Mouse (Mus musculus) retina, embryonic 14.5 days (tissue): ENCODE measurements at regions not wholly inside any gene's neighbourhood (a gene's known extent, or its start where the extent isn't known, plus 50 kb on each side); places are given as distances from the start of the nearest gene placed in this dataset.

ENCODE experiments used
- DNase-seq: peaks from one replicate; pipeline ENCODE4 v3.0.0-alpha.2; 2015; ENCODE audit warnings: low spot score

DNA sequence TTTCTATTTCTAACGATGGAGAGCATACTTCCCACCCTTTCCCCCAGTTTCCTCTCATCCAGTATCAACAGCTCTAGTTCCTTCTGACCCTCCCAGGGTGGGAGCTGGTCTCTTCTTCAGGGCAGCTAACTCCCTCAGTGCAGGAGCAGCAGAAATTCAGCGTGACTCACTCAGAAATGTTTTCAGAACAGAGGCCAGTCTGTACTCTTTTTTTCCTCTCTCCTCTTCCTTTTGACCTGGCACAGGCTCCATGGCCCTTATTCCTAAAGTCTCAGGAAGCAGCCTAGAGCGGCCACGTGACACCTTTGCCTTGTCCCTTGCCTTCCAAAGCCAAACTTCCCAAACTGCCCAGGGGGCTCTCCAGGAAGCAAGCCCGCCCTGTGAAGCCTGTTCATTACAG, 55.4 kb downstream of the Pja1 start:
- DNase-seq = no peak

DNA sequence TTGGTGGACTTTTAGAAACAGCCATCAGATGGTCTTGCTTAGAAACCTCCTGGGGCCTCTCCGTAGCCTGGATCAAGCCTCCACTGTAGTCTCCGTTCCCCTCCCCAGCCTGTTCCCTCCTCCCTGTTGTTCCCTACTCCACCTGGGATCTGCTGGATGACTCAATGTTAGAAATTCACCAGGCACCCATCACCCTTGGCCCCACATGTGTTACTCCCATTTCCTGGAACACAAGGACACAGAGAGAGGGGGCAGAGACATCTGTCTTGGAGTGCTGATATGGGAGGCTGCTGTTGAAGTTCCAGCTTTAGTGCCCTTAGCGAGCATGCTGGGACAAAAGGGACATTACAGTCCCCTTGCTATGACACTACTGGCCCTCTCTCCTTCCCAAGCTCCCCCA, 60.1 kb downstream of the Pja1 start:
- no peak for DNase-seq

GRCm38 (mm10) chrX:99409858-99410257, 61.2 kb downstream of the Pja1 start:
- DNase-seq = no peak

- DNase-seq = no peak
These were observed 61.7 kb downstream of the Pja1 start for GRCm38 (mm10) chrX:99409331-99409730.

GRCm38 (mm10) chrX:99408804-99409203, 62.3 kb downstream of the Pja1 start:
- DNase-seq = no peak

GRCm38 (mm10) chrX:99405843-99406242, 65.2 kb downstream of the Pja1 start:
- no peak for DNase-seq

DNA sequence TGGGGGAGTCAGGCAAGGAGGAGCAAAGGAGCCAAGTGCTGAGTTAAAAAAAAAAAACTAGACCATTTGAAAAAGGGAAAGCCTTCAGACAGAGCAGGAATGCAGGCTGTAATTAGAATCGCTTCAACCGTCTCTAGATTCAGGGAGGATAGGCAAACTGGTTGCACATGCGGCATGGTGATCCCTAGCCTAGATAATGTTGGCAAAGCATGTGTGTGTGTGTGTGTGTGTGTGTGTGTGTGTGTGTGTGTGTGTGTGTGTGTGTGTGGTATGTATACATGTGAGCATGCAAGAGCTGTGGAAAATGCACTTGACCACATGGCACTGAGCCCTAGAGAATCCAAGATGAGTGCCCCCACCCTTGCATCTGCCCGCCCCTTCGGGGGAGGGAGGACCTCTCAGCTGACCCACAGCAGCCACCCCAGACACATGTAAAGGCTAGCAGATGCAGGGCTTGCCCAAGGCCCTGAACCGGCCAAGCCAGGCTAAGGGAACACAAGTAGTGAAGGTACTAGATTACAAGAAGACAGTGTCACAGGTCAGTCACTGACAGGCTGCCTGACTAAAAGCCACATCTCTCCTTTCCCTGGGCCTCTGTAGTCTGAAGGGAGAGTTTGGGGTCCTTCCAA, 67.4 kb downstream of the Pja1 start:
- no peak for DNase-seq

GRCm38 (mm10) chrX:99402841-99403520, 68.1 kb downstream of the Pja1 start:
- DNase-seq = peak; percentile 56

GRCm38 (mm10) chrX:99397344-99397743, 73.7 kb downstream of the Pja1 start:
- no peak for DNase-seq

DNA sequence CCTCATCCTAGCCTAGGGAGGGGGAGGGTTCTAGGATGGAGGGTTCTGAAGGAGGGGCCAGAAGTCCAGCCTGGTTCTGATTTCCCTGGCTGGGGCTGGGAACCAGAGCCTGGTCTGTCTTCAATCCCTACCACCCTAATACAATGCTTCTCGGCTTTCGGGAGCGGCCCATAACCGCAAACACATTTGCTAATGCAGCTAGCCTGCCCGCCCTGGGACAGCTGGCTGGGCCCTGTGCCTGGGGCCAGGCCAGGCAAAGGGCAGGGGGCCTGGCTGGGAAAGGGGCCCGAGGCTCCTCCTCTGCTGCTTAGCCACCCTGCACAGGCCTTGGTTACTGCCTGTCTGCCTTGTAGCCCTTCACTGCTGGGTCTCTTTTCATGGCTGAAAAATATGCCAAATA, 74.9 kb downstream of the Pja1 start:
- DNase-seq = no peak

DNA sequence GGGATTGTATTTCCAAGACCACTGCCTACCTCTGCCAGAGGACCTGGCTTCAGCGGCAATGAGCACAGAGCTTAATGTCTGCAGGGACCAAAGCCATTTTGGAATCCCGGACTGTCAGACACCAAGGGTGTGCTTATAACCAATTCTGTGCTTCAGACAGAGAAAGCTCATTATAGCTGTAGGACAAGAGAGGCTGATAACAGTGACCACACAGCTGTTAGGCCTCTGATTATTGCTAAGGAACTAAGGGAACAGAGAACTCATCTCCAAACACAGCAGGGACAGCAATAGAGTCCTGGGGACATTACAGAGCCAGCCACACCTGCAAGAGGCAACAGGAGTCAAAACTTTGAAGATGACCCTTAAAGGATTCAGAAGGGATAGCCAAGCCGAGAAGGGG, 76.0 kb downstream of the Pja1 start:
- DNase-seq = no peak

DNA sequence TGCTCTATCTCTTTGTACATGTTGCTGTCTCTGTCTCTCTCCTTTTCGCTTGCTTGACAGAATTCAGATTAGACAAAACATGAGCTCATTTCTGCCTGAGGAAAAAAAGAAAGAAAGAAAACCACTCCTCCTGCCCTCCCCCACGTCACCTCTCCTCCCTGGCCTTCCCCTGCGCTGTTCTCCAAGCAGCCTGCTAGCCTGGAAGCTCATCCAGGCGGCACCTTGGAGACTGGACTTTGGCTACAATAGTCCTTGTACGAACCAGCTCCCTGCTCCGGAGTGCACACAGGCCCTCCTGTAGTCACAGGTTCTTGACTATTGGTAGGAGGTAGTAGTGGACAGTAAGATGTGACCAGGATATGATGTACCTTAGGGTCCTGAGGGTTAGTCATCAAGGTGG, 79.4 kb downstream of the Pja1 start:
- no peak for DNase-seq

- no peak for DNase-seq
These were observed 80.6 kb downstream of the Pja1 start for GRCm38 (mm10) chrX:99390462-99390838.

DNA sequence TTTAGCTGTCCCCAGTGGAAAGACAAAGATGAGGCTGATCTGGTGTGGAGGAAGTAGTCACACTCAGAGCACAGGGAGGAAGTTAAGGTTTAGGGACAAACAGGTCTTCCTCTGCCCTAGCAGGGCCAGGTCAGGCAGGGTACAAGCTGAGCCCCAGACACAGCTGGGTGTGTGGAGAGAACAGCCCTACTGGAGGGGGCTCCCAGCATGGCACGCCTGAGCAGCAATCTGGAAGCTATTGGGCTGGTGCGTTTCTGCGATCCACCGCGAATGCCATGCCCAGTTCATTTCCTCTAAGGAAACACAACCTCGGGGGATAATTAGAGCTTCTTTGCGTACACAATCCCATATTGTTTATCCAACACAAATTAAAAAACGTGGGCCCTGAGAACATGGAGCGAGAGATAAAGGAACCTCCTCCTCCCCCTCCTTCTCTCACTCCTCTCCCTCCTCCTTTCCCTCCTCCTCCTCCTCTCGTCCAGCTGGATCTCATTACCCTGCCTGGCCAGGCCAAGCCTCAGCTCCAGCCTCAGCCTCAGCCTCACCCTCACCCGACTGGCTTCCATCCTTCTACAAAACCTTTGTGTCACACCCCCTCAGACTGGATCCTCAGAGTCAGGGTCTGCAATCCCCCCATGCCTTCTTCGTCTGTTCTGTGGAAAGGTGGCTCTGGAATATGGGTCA, 81.2 kb downstream of the Pja1 start:
- no peak for DNase-seq

- no peak for DNase-seq
These were observed 100.4 kb downstream of the Pja1 start for GRCm38 (mm10) chrX:99370711-99371110.

GRCm38 (mm10) chrX:99369258-99369900, 101.7 kb downstream of the Pja1 start:
- peak; percentile 13 for DNase-seq

DNA sequence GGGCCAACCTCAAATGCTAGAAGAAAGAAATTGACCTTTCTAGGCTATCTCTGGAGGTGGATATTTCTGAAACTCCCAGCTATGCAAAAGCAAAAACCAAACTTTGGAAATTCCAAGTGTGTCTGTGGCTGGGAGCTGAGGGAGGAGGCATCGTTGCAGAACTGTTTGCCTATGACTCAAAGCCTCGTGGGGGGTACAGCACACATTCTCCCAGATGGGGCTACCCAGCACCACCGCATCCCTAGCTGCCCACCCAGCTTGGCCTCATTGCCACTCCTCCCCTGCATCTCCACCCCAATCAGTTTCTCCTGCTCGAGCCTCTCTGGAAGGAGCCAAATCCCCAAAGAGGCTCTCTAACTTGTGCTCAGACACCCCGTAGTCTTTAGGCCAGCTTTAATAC, 107.0 kb downstream of the Pja1 start:
- DNase-seq = no peak

- peak; percentile 10 for DNase-seq
These were observed 110.8 kb downstream of the Pja1 start for GRCm38 (mm10) chrX:99360095-99360890.

- no peak for DNase-seq
These were observed 112.3 kb downstream of the Pja1 start for GRCm38 (mm10) chrX:99358784-99359183.

DNA sequence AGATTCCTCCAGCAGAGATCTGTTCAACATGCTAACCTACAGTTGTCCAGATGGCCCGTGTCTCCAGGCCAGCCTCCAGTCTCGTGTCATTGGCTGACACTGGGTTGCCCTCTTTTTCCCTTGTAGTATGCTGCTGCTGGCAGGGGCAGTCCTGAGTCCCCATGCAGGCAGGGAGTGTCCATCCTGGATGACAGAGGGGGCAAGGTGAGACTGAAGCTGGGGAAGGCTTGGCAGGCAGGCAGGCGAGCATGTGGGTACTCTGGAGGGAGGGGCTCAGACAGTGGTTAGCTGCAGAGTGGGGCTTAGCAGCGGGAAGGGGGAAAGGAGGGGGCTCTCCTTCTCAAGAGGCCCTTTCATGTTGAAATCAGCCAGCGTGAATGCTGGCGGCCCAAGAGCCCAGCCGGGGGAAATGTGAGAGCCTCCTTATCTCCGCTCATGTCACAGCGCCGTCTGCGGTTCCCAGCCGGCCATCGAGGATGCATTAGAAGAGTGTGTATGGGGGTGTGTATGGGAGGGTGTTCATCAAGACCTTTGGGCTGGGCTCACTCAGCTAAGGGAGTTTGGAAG, 112.9 kb downstream of the Pja1 start:
- DNase-seq = peak; percentile 41

GRCm38 (mm10) chrX:99355128-99355527, 115.9 kb downstream of the Pja1 start:
- no peak for DNase-seq

- DNase-seq = no peak
These were observed 120.8 kb downstream of the Pja1 start for GRCm38 (mm10) chrX:99350233-99350632.
